Mouse (Mus musculus): ENCODE results near the gene G0s2.

- TF ChIP-seq FLI1 (IDR thresholded peaks at IDR 0.05; ENCODE audit: low read length) (no peak), GATA1 (IDR thresholded peaks at IDR 0.05; ENCODE audit: borderline replicate concordance, low read length) (no peak)
Observed at GRCm38 (mm10) chr1:193265734-193266133, 7.3 kb downstream of the G0s2 start.

All from megakaryocyte, embryonic 14.5 days (primary cell).